Mouse (Mus musculus) heart, postnatal 0 days (tissue): ENCODE data around the gene Prkaca.
A peak's percentile ranks its signal among the peaks of the same experiment; 100 is the strongest.

ENCODE experiments used
- CTCF ChIP-seq: IDR thresholded peaks from 2 replicates; pipeline ENCODE4 v1.5.1; 2016; ENCODE audit warnings: antibody characterized with exemption, control low read depth, low read depth
- EP300 ChIP-seq: IDR thresholded peaks from 2 replicates; pipeline ENCODE4 v1.6.1; 2016; ENCODE audit warnings: antibody characterized with exemption, low read depth

GRCm38 (mm10) chr8:84044103-84044502 is 71.3 kb downstream of the Prkaca start:
- TF ChIP-seq CTCF, result 0 out of 2 replicates have a peak, but pooled peaks have one; percentile 3
- no peak for TF ChIP-seq EP300
